Mouse (Mus musculus) CD4-positive, CD25-positive, alpha-beta regulatory T cell, adult 4 months (primary cell): ENCODE measurements around the gene Ube2d3. TPM values are rescaled to one million over a fixed set of nuclear protein-coding genes. Genes with fewer than 3 reads are reported as not detected.

Experiments used
- ATAC-seq: one replicate; pipeline ENCODE4 v1.8.0; 2017
- polyA plus RNA-seq, 2 experiments: library from polyadenylated mRNA; unstranded; fragments of 100-300 nt; shearing (Covaris generic); gene quantifications; one replicate each; pipeline ENCODE4 v1.2.1; 2017

Ube2d3 gene
- polyA plus RNA-seq: 100 to 1,000 TPM; 305 to 362 TPM

- ATAC-seq: peak; percentile 78
Measured at GRCm38 (mm10) chr3:135437758-135438495, at the start of gene Ube2d3. Gene Ube2d3 (plus strand): TSS chr3:135438149.

DNA sequence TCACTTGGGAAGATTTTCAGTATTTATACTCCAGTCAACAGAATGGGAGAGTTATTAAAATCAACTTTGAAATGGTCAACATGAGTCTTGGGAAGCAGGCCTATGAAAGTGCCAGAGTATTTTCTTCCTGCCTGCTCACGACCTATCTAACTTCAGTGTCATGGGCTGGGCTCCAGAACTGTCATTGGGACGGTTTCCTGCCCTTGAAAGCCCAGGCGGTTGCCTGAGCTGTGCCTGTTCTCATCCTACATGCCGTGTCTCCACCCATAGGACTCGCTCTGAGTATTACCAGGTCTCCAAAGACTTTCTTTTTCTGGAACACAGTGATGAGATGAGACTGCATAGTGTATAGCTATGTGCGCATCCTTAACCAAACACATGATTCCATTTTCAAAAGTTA lies 44.8 kb upstream of the Ube2d3 start:
- no peak for ATAC-seq

GRCm38 (mm10) chr3:135395085-135395484 lies 42.9 kb upstream of the Ube2d3 start:
- ATAC-seq: no peak

DNA sequence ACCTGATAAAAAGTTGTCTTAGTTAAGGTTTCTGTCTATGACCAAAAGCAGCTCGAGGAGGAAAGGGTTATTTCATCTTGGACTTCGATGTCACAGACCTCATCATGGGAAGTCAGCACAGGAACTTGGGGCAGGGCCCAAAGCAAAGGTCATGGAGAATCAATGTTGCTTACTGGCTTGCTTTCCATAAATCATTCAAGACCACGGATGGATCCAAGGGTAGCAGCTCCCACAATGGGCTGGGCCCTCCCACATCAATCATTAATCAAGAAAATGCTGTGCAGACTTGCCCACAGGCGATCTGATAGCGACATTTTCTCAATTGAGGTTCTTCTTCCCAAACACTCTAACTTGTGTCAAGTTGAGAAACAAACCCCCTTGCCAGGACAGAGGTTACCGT lies 41.9 kb upstream of the Ube2d3 start:
- no peak for ATAC-seq

DNA sequence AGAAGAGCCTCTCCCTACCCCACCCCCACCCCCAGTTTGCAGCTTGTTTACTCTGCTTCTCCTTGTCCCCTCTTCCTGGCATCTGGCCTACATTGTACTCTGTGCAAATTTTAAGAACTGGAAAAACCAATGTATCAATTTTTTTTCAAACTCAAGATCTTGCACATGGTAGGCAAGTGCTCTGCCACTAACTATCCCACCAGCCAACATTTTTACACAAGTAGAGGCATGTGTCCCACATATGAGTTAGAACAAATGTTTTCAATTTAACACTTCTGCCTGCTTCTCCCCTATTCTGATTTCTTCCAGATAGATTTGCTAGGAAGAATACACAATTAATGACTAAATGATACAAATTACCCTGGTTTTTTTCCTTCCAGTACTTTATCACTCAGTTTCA lies 40.8 kb upstream of the Ube2d3 start:
- no peak for ATAC-seq

GRCm38 (mm10) chr3:135402201-135402658 lies 35.7 kb upstream of the Ube2d3 start:
- peak; percentile 100 for ATAC-seq

- ATAC-seq: no peak
Measured at GRCm38 (mm10) chr3:135403211-135403610, 34.7 kb upstream of the Ube2d3 start.

- ATAC-seq: no peak
Measured at GRCm38 (mm10) chr3:135403856-135404255, 34.1 kb upstream of the Ube2d3 start.

GRCm38 (mm10) chr3:135404599-135404998 lies 33.4 kb upstream of the Ube2d3 start:
- ATAC-seq: no peak

DNA sequence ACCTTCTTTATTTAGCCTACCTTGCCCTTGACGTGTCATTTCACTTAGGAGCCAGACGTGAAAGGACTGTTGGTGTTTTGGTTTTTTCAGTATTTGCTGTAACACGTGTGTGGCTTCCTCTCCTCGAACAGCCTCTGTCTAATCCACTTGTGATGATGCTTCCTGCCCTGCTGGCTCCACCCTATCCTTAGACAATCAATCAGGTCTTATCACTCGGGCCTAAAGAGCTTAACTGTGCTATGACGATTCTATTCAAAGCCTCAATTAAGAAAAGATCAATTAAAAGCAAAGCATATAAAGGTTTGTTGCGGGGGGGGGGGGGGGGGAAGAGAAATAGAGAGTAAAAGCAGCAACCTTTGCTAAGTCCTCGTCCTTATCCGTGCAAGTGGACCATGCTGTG lies 30.6 kb upstream of the Ube2d3 start:
- ATAC-seq: no peak

- ATAC-seq: no peak
Measured at GRCm38 (mm10) chr3:135409219-135409618, 28.7 kb upstream of the Ube2d3 start.

- ATAC-seq: no peak
Measured at GRCm38 (mm10) chr3:135411056-135411455, 26.9 kb upstream of the Ube2d3 start.

DNA sequence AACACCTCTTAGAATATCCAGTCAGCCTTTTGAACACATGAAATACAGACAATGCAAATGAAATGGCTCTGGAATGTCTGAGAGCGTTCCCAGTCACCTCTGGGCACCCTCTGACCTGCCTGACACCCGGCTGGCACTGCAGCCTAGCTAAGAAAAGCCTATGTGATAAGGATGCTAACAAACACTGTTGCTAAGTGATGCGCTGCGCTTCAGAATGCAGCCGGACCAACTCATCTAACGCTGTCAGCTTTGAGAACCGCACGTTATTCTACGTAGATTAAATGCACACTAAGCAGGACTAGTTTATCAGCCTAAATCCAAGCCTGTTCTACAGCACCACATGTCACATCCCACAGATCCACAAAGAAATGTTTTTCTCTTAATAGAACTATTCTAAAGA lies 26.1 kb upstream of the Ube2d3 start:
- ATAC-seq: no peak

- no peak for ATAC-seq
Measured at GRCm38 (mm10) chr3:135417245-135417644, 20.7 kb upstream of the Ube2d3 start.

DNA sequence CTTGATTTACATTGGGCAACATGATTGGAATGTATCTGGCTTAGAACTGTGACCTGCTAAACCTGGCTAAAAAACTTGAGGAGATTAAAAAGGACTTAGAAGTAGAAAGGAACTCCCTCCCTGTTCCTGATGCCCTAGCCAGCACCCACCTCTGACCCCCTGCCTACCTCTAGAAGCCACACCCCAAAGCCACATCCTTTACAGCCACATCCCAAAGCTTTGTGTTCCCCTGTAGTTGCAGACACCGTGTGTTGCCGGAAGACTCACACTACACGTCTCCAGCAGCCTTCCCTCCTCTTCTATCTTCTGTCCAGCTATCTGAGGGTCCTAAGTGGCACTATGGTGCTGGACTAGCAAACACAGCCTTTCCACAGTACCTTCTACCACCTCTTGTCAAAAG lies 20.1 kb upstream of the Ube2d3 start:
- ATAC-seq: peak; percentile 89

DNA sequence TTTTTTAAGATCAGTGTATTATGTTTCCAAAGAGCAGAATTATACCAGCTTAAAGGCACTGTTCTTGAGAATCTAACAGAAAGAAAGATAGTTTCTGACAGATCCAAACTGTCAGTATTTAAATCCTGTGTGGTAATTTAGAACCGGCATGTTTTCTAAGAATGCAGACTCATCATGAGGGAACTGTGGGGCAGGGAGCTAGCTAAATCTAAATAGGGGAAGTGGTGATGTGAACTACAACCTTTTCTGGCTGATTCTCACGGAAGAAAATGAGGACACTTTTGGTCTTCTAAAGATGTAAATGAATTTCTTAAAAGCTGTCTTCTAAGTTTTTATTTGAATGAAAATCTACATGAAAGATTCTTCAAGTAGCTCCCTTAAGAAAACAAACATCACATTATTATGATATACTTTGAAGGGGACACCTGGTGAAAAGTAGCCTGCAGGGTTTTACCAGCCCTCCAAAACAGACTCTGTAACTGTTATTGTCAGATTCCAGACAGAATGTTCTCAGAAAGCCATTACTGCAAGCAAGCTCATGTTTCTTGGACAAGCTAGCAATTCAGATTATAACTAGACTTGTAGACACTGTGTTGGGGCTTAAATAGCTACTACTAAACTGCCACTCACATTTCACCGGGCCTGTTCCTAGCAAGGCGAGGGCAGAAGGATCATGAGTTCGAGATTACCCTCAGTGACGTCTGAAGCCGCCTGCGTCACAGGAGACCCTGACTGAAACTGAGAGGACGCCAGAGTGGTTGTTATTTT lies 17.2 kb upstream of the Ube2d3 start:
- no peak for ATAC-seq

GRCm38 (mm10) chr3:135421310-135421594 lies 16.7 kb upstream of the Ube2d3 start:
- ATAC-seq: no peak

DNA sequence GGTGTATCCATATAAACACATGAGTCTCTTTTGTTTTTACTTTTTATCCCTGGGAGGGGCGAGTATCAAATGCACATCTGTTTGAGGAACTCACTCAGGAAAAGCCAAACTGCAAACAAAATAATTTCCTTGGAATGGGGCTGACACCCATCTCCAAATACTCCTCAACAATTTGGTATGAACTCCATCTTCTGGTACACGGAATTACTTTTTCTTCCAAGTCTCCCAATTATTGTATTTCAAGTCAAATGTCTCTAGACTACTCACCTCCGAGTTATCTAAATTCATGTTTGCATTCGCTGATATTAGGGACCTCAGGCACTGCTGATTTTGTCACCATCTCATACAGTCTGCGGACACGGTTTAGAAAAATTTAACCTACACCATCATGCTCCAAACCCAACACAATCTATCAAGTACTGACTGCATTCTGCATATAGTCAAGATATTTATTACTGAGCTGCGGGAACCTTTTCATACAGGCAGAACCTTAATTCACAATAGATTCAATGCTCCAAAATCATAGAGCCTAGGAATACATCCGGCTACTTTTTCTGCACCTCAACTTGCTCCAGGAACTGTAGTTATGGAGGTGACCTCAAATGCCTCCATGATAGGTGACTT lies 15.6 kb upstream of the Ube2d3 start:
- ATAC-seq: no peak

- peak; percentile 86 for ATAC-seq
Measured at GRCm38 (mm10) chr3:135422856-135423607, 14.9 kb upstream of the Ube2d3 start.

DNA sequence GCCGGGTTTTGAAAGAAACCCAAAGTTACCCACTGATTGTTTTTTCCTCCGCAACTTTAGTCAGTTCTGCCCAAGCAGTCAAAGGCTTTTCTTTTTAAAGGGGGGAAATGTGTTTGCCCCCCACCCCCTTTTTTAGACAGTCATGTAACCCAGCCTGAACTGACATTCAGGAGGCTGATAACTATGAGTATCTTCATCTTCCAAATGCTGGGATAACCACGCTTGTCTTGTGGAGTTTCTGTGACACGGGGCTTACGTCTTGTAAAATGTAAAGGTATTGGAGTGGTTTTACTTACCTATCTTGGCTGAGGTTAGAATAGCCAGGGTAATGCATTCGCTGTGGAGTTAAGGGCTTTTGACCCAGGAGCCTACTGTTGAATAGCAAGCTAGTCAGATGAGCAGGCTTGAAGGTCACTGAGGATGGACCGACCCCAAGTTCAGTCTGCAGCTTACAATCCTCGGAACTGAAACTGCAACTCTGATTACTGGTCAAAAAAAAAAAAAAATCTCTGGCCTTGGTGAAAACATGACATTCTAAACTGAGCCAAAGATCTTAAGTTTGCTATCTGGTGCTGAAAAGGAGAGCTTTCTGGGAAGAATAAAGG lies 14.2 kb upstream of the Ube2d3 start, which contains the start of gene Cisd2:
Gene Cisd2, minus strand, starts transcription at position 318 of the 605 bp plus-strand sequence.
- ATAC-seq: no peak

DNA sequence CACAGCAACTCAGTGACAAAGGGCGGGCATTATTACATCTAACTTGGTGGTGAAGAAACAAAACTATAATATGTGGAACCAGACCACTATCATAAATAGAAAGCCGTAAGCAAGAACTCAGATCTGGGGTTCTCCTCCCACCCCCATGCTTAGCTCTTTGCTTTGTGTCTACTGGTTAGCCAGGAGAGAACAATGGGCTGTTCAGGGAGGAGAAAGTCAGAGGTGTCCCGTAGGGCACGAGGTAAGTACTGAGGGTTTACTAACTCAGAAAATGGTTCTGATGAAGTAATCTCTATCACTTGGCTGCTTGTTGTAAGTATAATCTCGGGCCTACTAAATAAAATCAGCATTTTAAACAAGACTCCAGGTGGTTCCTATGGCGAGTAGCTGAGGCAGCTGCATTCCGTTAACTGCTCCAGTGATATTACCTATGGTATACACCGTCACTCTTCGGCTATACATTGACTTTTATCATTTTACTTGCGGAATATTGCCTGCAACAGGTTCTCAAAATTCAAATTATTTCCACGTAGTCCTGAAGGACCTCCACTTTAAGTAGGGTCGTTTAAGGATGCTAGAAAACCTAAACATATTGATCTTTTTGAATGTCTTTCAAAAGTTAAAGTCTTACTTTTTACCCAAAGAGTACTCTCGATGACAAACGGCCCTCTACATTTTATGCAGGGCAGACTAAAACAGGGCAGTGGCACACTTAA lies 890 bp upstream of the Ube2d3 start:
- no peak for ATAC-seq

DNA sequence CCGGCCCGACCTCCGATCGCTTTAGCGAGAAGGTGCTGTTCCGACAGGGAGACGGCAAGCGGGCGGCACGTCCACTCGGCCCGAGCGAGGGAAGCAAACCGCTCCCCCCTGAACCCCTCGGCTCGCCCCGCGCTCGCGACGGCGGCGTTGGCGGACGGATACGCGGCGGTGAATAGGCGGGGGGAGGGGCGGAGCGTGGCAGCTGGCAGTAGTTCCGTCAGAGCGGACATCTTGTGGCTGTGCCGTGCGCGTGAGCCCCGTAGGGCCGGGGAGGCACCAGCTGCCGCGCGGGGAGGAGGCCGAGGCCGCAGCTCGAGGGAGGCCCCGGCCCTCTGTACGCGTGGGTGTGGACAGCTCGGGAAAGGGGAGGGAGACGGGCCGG lies 573 bp downstream of the Ube2d3 start:
- ATAC-seq: peak; percentile 21
